Mouse (Mus musculus) myocyte (in vitro differentiated cells): ENCODE measurements around the gene Itpripl1. TPM values are rescaled to one million over a fixed set of nuclear protein-coding genes. Genes with fewer than 3 reads are reported as not detected.

Experiments used
- H3K27me3 ChIP-seq: one replicate; pipeline ENCODE4 v1.6.1; 2011; ENCODE audit not compliant: control insufficient read depth, insufficient read depth, insufficient read length
- H3K36me3 ChIP-seq: one replicate; pipeline ENCODE4 v1.6.1; 2011; ENCODE audit not compliant: control insufficient read depth, insufficient read depth
- H3K4me2 ChIP-seq: one replicate; pipeline ENCODE4 v1.6.1; 2011; ENCODE audit warnings: low read depth, control low read depth
- H3K4me3 ChIP-seq: one replicate; pipeline ENCODE4 v1.5.1; 2011; ENCODE audit warnings: mild to moderate bottlenecking, control low read depth, moderate library complexity
- H3K79me2 ChIP-seq: one replicate; pipeline ENCODE4 v1.6.1; 2011; ENCODE audit not compliant: control insufficient read depth, insufficient read depth
- H3ac ChIP-seq: one replicate; pipeline ENCODE4 v1.6.1; 2011; ENCODE audit not compliant: control insufficient read depth, insufficient read length
- CEBPB ChIP-seq: IDR thresholded peaks from 2 replicates; pipeline ENCODE4 v1.6.1; 2011; ENCODE audit warnings: mild to moderate bottlenecking, moderate library complexity; ENCODE audit not compliant: poor library complexity, insufficient read depth, severe bottlenecking
- E2F4 ChIP-seq: IDR thresholded peaks from one replicate; pipeline ENCODE4 v1.6.1; 2011; ENCODE audit warnings: mild to moderate bottlenecking, control low read depth, moderate library complexity; ENCODE audit not compliant: insufficient read depth
- MAX ChIP-seq: IDR thresholded peaks from one replicate; pipeline ENCODE4 v1.6.1; 2011; ENCODE audit warnings: low read depth, mild to moderate bottlenecking, control low read depth
- MYOD1 ChIP-seq, 3 experiments: IDR thresholded peaks; one replicate each; pipeline ENCODE4 v1.6.1; 2011; ENCODE audit warnings: control low read depth in 2 of 3, low read depth in 2 of 3, mild to moderate bottlenecking in 2 of 3, moderate library complexity in 1 of 3; ENCODE audit not compliant: insufficient read length in 2 of 3, control insufficient read depth in 1 of 3
- MYOG ChIP-seq, 3 experiments: IDR thresholded peaks; one replicate each; pipeline ENCODE4 v1.6.1; 2011; ENCODE audit warnings: control low read depth in 2 of 3, low read depth in 2 of 3, mild to moderate bottlenecking in 2 of 3; ENCODE audit not compliant: insufficient read length in 2 of 3, control insufficient read depth in 1 of 3, insufficient read depth in 1 of 3
- POLR2A ChIP-seq: IDR thresholded peaks from one replicate; pipeline ENCODE4 v1.6.1; 2011; ENCODE audit warnings: low read depth, mild to moderate bottlenecking, control low read depth, moderate library complexity; ENCODE audit not compliant: insufficient read length
- POLR2AphosphoS2 ChIP-seq: IDR thresholded peaks from one replicate; pipeline ENCODE4 v1.6.1; 2011; ENCODE audit warnings: low read depth, control low read depth; ENCODE audit not compliant: insufficient read length
- REST ChIP-seq: IDR thresholded peaks from one replicate; pipeline ENCODE4 v1.6.1; 2011; ENCODE audit warnings: mild to moderate bottlenecking, control low read depth, moderate library complexity; ENCODE audit not compliant: insufficient read depth, insufficient read length
- SRF ChIP-seq: IDR thresholded peaks from one replicate; pipeline ENCODE4 v1.6.1; 2011; ENCODE audit warnings: low read depth; ENCODE audit not compliant: control insufficient read depth, insufficient read length
- TCF12 ChIP-seq: IDR thresholded peaks from one replicate; pipeline ENCODE4 v1.6.1; 2011; ENCODE audit warnings: mild to moderate bottlenecking, control low read depth; ENCODE audit not compliant: poor library complexity, insufficient read depth, severe bottlenecking
- TCF3 ChIP-seq: IDR thresholded peaks from one replicate; pipeline ENCODE4 v1.6.1; 2011; ENCODE audit warnings: low read depth, control low read depth; ENCODE audit not compliant: insufficient read length
- USF1 ChIP-seq: IDR thresholded peaks from one replicate; pipeline ENCODE4 v1.6.1; 2011; ENCODE audit warnings: low read depth, mild to moderate bottlenecking, control low read depth, moderate library complexity
- polyA plus RNA-seq: library from polyadenylated mRNA; unstranded; fragments of >200 nt; fragmentation: generic; extraction: Trizol; gene quantifications from one replicate; pipeline ENCODE4 v1.2.1, GENCODE M21; 2012; ENCODE audit warnings: missing spikeins

Gene Itpripl1
- polyA plus RNA-seq, 1 experiment = 1.2 TPM

- no peaks in the 10 kb centered on the region for H3K79me2 ChIP-seq
- H3ac ChIP-seq = no peak overlapping the region
- no peaks in the 10 kb centered on the region for H3K27me3 ChIP-seq
- H3K4me2 ChIP-seq = no peak overlapping the region
- H3K4me3 ChIP-seq = no peak overlapping the region
- TF ChIP-seq POLR2A (no peak), MYOG (IDR thresholded peaks at IDR 0.05; ENCODE audit: control insufficient read depth in 1 of 3, insufficient read depth in 1 of 3, insufficient read length in 2 of 3, low read depth in 2 of 3) (no peak), TCF12 (no peak), E2F4 (no peak), CEBPB (no peak), POLR2AphosphoS2 (no peak), USF1 (no peak), MYOD1 (IDR thresholded peaks at IDR 0.05; ENCODE audit: control insufficient read depth in 1 of 3, insufficient read length in 2 of 3, low read depth in 2 of 3) (no peak)
- no peaks in the 10 kb centered on the region for H3K36me3 ChIP-seq
Observed at GRCm38 (mm10) chr2:127145699-127146098, 2.5 kb upstream of the Itpripl1 start.

- Histone ChIP-seq H3K36me3 (no peaks in the 10 kb centered on the region), H3K79me2 (no peaks in the 10 kb centered on the region), H3K4me3 (peak overlapping the region; percentile 24), H3ac (no peak overlapping the region), H3K4me2 (peak overlapping the region; percentile 78), H3K27me3 (no peaks in the 10 kb centered on the region)
- TF ChIP-seq CEBPB = no peak
- TF ChIP-seq MYOG (IDR thresholded peaks at IDR 0.05; ENCODE audit: control insufficient read depth in 1 of 3, insufficient read depth in 1 of 3, insufficient read length in 2 of 3, low read depth in 2 of 3) = no peak
- TF ChIP-seq USF1 = no peak
Observed at GRCm38 (mm10) chr2:127142577-127143157, 575 bp downstream of the Itpripl1 start.

- Histone ChIP-seq H3K27me3 (no peaks in the 10 kb centered on the region), H3ac (no peak overlapping the region), H3K79me2 (no peaks in the 10 kb centered on the region), H3K4me2 (no peak overlapping the region), H3K36me3 (no peaks in the 10 kb centered on the region), H3K4me3 (peak overlapping the region; percentile 24)
- no peak for TF ChIP-seq USF1
- TF ChIP-seq POLR2A = no peak
- no peak for TF ChIP-seq SRF
Observed at GRCm38 (mm10) chr2:127142031-127142430, 1.2 kb downstream of the Itpripl1 start.

GRCm38 (mm10) chr2:127140011-127140410, 3.2 kb downstream of the Itpripl1 start:
- no peak for TF ChIP-seq REST
- Histone ChIP-seq H3K4me2 (no peak overlapping the region), H3K4me3 (no peak overlapping the region), H3K79me2 (no peaks in the 10 kb centered on the region), H3K36me3 (no peaks in the 10 kb centered on the region), H3ac (no peak overlapping the region), H3K27me3 (no peaks in the 10 kb centered on the region)

GRCm38 (mm10) chr2:127139605-127140004, 3.6 kb downstream of the Itpripl1 start:
- Histone ChIP-seq H3K4me2 (peak overlapping the region; percentile 35), H3K27me3 (no peaks in the 10 kb centered on the region), H3ac (no peak overlapping the region), H3K4me3 (no peak overlapping the region), H3K79me2 (no peaks in the 10 kb centered on the region), H3K36me3 (no peaks in the 10 kb centered on the region)
- TF ChIP-seq REST (no peak), TCF12 (no peak), MYOG (IDR thresholded peaks at IDR 0.05; ENCODE audit: control insufficient read depth in 1 of 3, insufficient read depth in 1 of 3, insufficient read length in 2 of 3, low read depth in 2 of 3) (no peak), MAX (no peak), TCF3 (no peak), POLR2AphosphoS2 (no peak), SRF (no peak)

- no peak for TF ChIP-seq USF1
- TF ChIP-seq POLR2AphosphoS2 = no peak
- no peak for TF ChIP-seq TCF3
- TF ChIP-seq MAX = no peak
- TF ChIP-seq MYOD1 (IDR thresholded peaks at IDR 0.05; ENCODE audit: control insufficient read depth in 1 of 3, insufficient read length in 2 of 3, low read depth in 2 of 3) = no peak
- no peak for TF ChIP-seq TCF12
- TF ChIP-seq REST = no peak
- TF ChIP-seq E2F4 = no peak
- no peak for TF ChIP-seq SRF
- TF ChIP-seq MYOG (IDR thresholded peaks at IDR 0.05; ENCODE audit: control insufficient read depth in 1 of 3, insufficient read depth in 1 of 3, insufficient read length in 2 of 3, low read depth in 2 of 3) = no peak
- TF ChIP-seq POLR2A = no peak
- TF ChIP-seq CEBPB = no peak
- Histone ChIP-seq H3K36me3 (no peaks in the 10 kb centered on the region), H3ac (no peak overlapping the region), H3K4me3 (no peak overlapping the region), H3K27me3 (no peaks in the 10 kb centered on the region), H3K4me2 (peak overlapping the region; percentile 35), H3K79me2 (no peaks in the 10 kb centered on the region)
Observed at GRCm38 (mm10) chr2:127139094-127139493, 4.1 kb downstream of the Itpripl1 start.
